ENCODE assay signal across 25 mouse cellular contexts in genomic region chr2:75248251-75248650, GRCm38 (mm10).
DNase-seq lines count a peak whose midpoint lies in the region; ATAC-seq and TF ChIP-seq lines count a peak whose summit lies in the region.
"Had no signal": no experiment of that assay in that cellular context is flagged by ENCODE, and none has a peak within 500 bp of the region (broad histone marks: within the 10 kb centered on the region; RNA-seq: fewer than 3 reads in every experiment).

No protein-coding gene starts in this region.

- no peaks in the 10 kb centered on the region for H3K36me3 ChIP-seq in forebrain, postnatal 0 days (ENCODE audit: insufficient read depth)
- H3K36me3 ChIP-seq in forebrain, embryonic 12.5 days (replicated peaks): no peaks in the 10 kb centered on the region
- H3K36me3 ChIP-seq in kidney, embryonic 15.5 days: no peaks in the 10 kb centered on the region
- H3K36me3 ChIP-seq: embryonic facial prominence, embryonic 12.5 days; heart, embryonic 13.5 days; midbrain, embryonic 10.5 days; stomach, embryonic 15.5 days had no signal

- peak; percentile 28 for DNase-seq in forebrain, postnatal 0 days
- DNase-seq in kidney, postnatal 4 days: peak; percentile 22 to 36
- DNase-seq in 3T3-L1 (ENCODE audit: low read depth, low spot score) (peak; percentile 18), adipocyte (ENCODE audit: low spot score) (peak; percentile 28)
- no peak for DNase-seq in heart, adult 18-20 months
- DNase-seq: adrenal gland, adult 8-10 months; B cell, adult 2 months; cerebellum, adult 11-12 months; cerebellum, adult 9-11 months; embryo, embryonic 11 days; heart, postnatal 10 days; layer of hippocampus, adult 9-11 months; liver; lung, adult 2 months; lung, postnatal 14 days; right cerebral cortex, postnatal 14 days had no signal

- WGBS in forebrain, postnatal 0 days: 17% methylated on average over 5 of the region's 5 CpGs
- 40% methylated on average over 5 of the region's 5 CpGs for WGBS in forebrain, embryonic 12.5 days
- WGBS in kidney, embryonic 15.5 days: 33% methylated on average over 5 of the region's 5 CpGs

- ATAC-seq in forebrain, postnatal 0 days: no peak
- ATAC-seq in forebrain, embryonic 12.5 days (ENCODE audit: low FRiP score): no peak
- no peak for ATAC-seq in kidney, embryonic 15.5 days (replicated peaks; ENCODE audit: low FRiP score)
- ATAC-seq: activated CD4-positive, CD25-positive, alpha-beta regulatory T cell, adult 4 months; intestine, embryonic 16.5 days had no signal

- no peaks in the 10 kb centered on the region for H3K9me3 ChIP-seq in forebrain, postnatal 0 days (ENCODE audit: low read length)
- no peaks in the 10 kb centered on the region for H3K9me3 ChIP-seq in forebrain, embryonic 12.5 days
- H3K9me3 ChIP-seq in kidney, embryonic 15.5 days (replicated peaks): no peaks in the 10 kb centered on the region
- H3K9me3 ChIP-seq: embryonic facial prominence, embryonic 12.5 days; heart, embryonic 13.5 days; midbrain, embryonic 10.5 days; stomach, embryonic 15.5 days had no signal

- no peak overlapping the region for H3K4me3 ChIP-seq in forebrain, postnatal 0 days (ENCODE audit: low read depth, low read length)
- H3K4me3 ChIP-seq in forebrain, embryonic 12.5 days (replicated peaks): no peak overlapping the region
- no peak overlapping the region for H3K4me3 ChIP-seq in kidney, embryonic 15.5 days (replicated peaks)
- H3K4me3 ChIP-seq: embryonic facial prominence, embryonic 12.5 days; heart, embryonic 13.5 days; midbrain, embryonic 10.5 days; stomach, embryonic 15.5 days had no signal

- no peak overlapping the region for H3K27ac ChIP-seq in forebrain, postnatal 0 days (ENCODE audit: low read depth, low read length)
- H3K27ac ChIP-seq in forebrain, embryonic 12.5 days: no peak overlapping the region
- H3K27ac ChIP-seq in kidney, embryonic 15.5 days: no peak overlapping the region
- H3K27ac ChIP-seq: embryonic facial prominence, embryonic 12.5 days; heart, embryonic 13.5 days; liver, embryonic 14.5 days; midbrain, embryonic 10.5 days; stomach, embryonic 15.5 days had no signal

- H3K27me3 ChIP-seq in forebrain, postnatal 0 days (ENCODE audit: insufficient read depth, low read length): no peaks in the 10 kb centered on the region
- no peaks in the 10 kb centered on the region for H3K27me3 ChIP-seq in forebrain, embryonic 12.5 days
- no peaks in the 10 kb centered on the region for H3K27me3 ChIP-seq in kidney, embryonic 15.5 days
- H3K27me3 ChIP-seq: embryonic facial prominence, embryonic 12.5 days; heart, embryonic 13.5 days; stomach, embryonic 15.5 days had no signal

- no peak for TF ChIP-seq CTCF in forebrain, postnatal 0 days (IDR thresholded peaks at IDR 0.05; ENCODE audit: low read depth)

- H3K4me1 ChIP-seq in forebrain, postnatal 0 days (ENCODE audit: insufficient read depth): peaks cover 28% of the 10 kb centered on the region
- peaks cover 19% of the 10 kb centered on the region for H3K4me1 ChIP-seq in forebrain, embryonic 12.5 days
- peaks cover 20% of the 10 kb centered on the region for H3K4me1 ChIP-seq in kidney, embryonic 15.5 days
- H3K4me1 ChIP-seq: embryonic facial prominence, embryonic 12.5 days; stomach, embryonic 15.5 days had no signal

- H3K9ac ChIP-seq in forebrain, postnatal 0 days: no peak overlapping the region
- H3K9ac ChIP-seq in forebrain, embryonic 12.5 days: no peak overlapping the region
- H3K9ac ChIP-seq in kidney, embryonic 15.5 days: no peak overlapping the region
- H3K9ac ChIP-seq: embryonic facial prominence, embryonic 12.5 days; heart, embryonic 13.5 days; liver, embryonic 14.5 days; stomach, embryonic 15.5 days had no signal

- H3K4me2 ChIP-seq in forebrain, postnatal 0 days (ENCODE audit: low read depth): no peak overlapping the region
- H3K4me2 ChIP-seq in forebrain, embryonic 12.5 days: no peak overlapping the region
- H3K4me2 ChIP-seq in kidney, embryonic 15.5 days: no peak overlapping the region
- H3K4me2 ChIP-seq: embryonic facial prominence, embryonic 12.5 days; heart, embryonic 13.5 days; stomach, embryonic 15.5 days had no signal

Comparison
In these comparisons a context has a peak if more than half of its experiments do, and no peak if none do; other contexts are left out.
1. DNase-seq: peak in forebrain, postnatal 0 days (single experiment), kidney, postnatal 4 days (2 of 2), 3T3-L1 (single experiment) and adipocyte (single experiment); none in heart, adult 18-20 months (0 of 2).